Mouse (Mus musculus) ES-E14 (cell line): ENCODE measurements around the gene Ago4. TPM values are rescaled to one million over a fixed set of nuclear protein-coding genes. Genes with fewer than 3 reads are reported as not detected.

Experiments
- DNase-seq: peaks from one replicate; pipeline ENCODE4 v3.0.0-alpha.2; 2013; ENCODE audit warnings: low read depth, low spot score
- H3K27ac ChIP-seq: 2 replicates; pipeline ENCODE4 v1.5.1; 2012; ENCODE audit warnings: low read depth, mild to moderate bottlenecking, low read length, moderate library complexity, mixed read lengths; ENCODE audit not compliant: poor library complexity, insufficient read depth, severe bottlenecking
- H3K36me3 ChIP-seq: 2 replicates; pipeline ENCODE4 v1.6.1; 2012; ENCODE audit warnings: mild to moderate bottlenecking, low read length, moderate library complexity, mixed read lengths; ENCODE audit not compliant: control insufficient read depth, poor library complexity, insufficient read depth, severe bottlenecking
- H3K4me1 ChIP-seq, 2 experiments: fragments of 150-350 bp in 1 of 2; sonication (generic) in 1 of 2; 2 replicates each; pipeline ENCODE4 v1.6.1; 2012; ENCODE audit warnings: low read length in 2 of 2, mild to moderate bottlenecking in 1 of 2, mixed read lengths in 1 of 2; ENCODE audit not compliant: control insufficient read depth in 2 of 2, insufficient read depth in 2 of 2, poor library complexity in 1 of 2
- H3K4me3 ChIP-seq, 2 experiments: fragments of 150-350 bp in 1 of 2; sonication (generic) in 1 of 2; 2 replicates each; pipeline ENCODE4 v1.5.1; 2012; ENCODE audit warnings: low read length in 2 of 2, low read depth in 1 of 2, mild to moderate bottlenecking in 1 of 2, mixed read lengths in 1 of 2; ENCODE audit not compliant: insufficient read depth in 1 of 2, poor library complexity in 1 of 2, severe bottlenecking in 1 of 2
- H3K9ac ChIP-seq: 2 replicates; pipeline ENCODE4 v1.6.1; 2012; ENCODE audit warnings: low read depth, mild to moderate bottlenecking, low read length, mixed read lengths; ENCODE audit not compliant: poor library complexity, insufficient read depth, severe bottlenecking
- H3K9me3 ChIP-seq: fragments of 150-350 bp; sonication (generic); 2 replicates; pipeline ENCODE4 v1.6.1; 2012; ENCODE audit warnings: low read depth, mild to moderate bottlenecking, low read length; ENCODE audit not compliant: control insufficient read depth, insufficient read depth
- CHD2 ChIP-seq: IDR thresholded peaks from 2 replicates; pipeline ENCODE4 v1.6.1; 2014; ENCODE audit warnings: mild to moderate bottlenecking, low read depth, low read length, inconsistent platforms
- HCFC1 ChIP-seq: IDR thresholded peaks from 2 replicates; pipeline ENCODE4 v1.6.1; 2012; ENCODE audit warnings: low read length, inconsistent platforms, borderline replicate concordance; ENCODE audit not compliant: insufficient read depth
- MAFK ChIP-seq: IDR thresholded peaks from 2 replicates; pipeline ENCODE4 v1.6.1; 2014; ENCODE audit warnings: mild to moderate bottlenecking, low read depth, low read length, inconsistent platforms; ENCODE audit not compliant: insufficient read depth
- ZC3H11A ChIP-seq: IDR thresholded peaks from 2 replicates; pipeline ENCODE4 v1.6.1; 2012; ENCODE audit warnings: low read depth, mild to moderate bottlenecking, inconsistent platforms, low read length, borderline replicate concordance
- ZNF384 ChIP-seq: IDR thresholded peaks from 2 replicates; pipeline ENCODE4 v1.6.1; 2012; ENCODE audit warnings: low read depth, low read length, inconsistent platforms
- in situ Hi-C, 2 experiments: fragments of 600-800 bp; cut with MboI; formaldehyde crosslinking; loops; one replicate each; pipeline ENCODE4 v1.15.1; 2025; ENCODE audit warnings: low sequenced_read_pairs in 2 of 2, inconsistent platforms in 1 of 2; ENCODE audit not compliant: unreplicated experiment in 2 of 2
- total RNA-seq: library from RNA; depleted of rRNA; stranded (reverse); fragments of 300-350 nt; gene quantifications from 2 replicates; pipeline ENCODE4 v1.2.3, GENCODE M21; 2012

Ago4 gene
- total RNA-seq, 1 experiment: 0.18 TPM

DNA sequence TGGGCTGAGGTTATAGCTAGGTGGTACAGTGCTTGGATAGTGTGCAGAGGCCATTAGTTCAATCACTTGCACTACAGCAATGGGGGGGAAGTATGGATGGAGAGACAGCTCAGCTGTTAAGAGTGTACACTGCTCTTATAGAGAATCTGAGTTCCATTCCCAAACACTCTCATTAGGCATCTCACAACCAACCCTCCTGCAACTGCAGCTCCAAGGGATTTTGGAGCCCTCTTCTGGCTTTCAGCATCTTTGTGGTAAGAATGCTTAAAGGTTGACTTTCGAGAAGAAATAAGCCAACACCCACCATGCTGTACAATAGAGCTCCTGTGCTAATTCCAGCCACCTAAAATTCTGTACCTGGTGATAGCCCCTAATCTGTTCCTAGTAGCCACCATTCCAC, 47.1 kb downstream of the Ago4 start:
- no peaks in the 10 kb centered on the region for H3K9me3 ChIP-seq
- in situ Hi-C loops: no loop called here
- no peak overlapping the region for H3K9ac ChIP-seq
- no peak overlapping the region for H3K27ac ChIP-seq
- H3K36me3 ChIP-seq: no peaks in the 10 kb centered on the region
- no peak for DNase-seq
- no peak overlapping the region for H3K4me3 ChIP-seq
- TF ChIP-seq CHD2 (no peak), ZC3H11A (no peak), ZNF384 (no peak), MAFK (no peak), HCFC1 (no peak)
- no peaks in the 10 kb centered on the region for H3K4me1 ChIP-seq

DNA sequence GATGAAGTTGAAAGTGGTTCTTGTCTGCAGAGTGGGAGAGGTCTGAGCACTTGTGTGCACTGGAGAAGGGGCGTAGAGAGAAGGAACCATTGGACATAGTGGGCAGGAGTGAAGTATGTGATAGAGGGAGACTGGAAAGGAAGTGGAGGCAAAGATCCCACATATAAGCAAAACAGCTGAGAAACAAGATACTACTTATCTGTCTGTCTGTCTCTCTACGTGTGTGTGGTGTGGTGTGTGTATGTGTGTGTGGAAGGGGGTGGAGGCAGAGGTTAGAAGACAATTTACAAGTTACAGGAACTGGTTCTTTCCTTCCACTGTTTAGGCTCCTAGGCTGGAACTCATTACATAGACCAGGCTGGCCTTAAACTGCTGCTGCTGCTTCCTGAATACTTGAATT, 48.2 kb downstream of the Ago4 start:
- Histone ChIP-seq H3K4me1 (no peaks in the 10 kb centered on the region), H3K27ac (no peak overlapping the region), H3K9me3 (no peaks in the 10 kb centered on the region), H3K9ac (no peak overlapping the region), H3K4me3 (no peak overlapping the region), H3K36me3 (no peaks in the 10 kb centered on the region)
- DNase-seq: no peak
- no peak for TF ChIP-seq CHD2
- no peak for TF ChIP-seq HCFC1
- in situ Hi-C loops: no loop called here

DNA sequence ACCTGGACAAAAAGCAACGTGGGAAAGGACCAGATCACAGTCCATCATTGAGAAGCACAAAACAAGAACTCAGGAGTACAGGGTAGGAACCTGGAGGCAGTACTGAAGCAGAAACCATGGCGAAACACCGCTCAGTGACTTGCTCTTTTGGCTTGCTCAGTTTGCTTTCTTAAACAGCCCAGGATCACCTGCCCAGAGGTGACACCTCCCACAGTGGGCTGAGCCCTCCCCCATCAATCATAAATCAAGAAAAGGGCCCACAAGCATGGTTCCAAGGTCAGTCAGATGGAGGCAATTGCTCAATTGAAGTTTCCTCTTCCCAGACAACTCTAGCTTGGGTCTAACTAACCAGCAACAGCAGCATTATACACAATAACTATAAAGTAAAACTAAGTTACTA, 49.4 kb downstream of the Ago4 start:
- no peaks in the 10 kb centered on the region for H3K9me3 ChIP-seq
- TF ChIP-seq HCFC1 (no peak), CHD2 (no peak), ZC3H11A (no peak), ZNF384 (no peak), MAFK (no peak)
- in situ Hi-C loops: no loop called here

DNA sequence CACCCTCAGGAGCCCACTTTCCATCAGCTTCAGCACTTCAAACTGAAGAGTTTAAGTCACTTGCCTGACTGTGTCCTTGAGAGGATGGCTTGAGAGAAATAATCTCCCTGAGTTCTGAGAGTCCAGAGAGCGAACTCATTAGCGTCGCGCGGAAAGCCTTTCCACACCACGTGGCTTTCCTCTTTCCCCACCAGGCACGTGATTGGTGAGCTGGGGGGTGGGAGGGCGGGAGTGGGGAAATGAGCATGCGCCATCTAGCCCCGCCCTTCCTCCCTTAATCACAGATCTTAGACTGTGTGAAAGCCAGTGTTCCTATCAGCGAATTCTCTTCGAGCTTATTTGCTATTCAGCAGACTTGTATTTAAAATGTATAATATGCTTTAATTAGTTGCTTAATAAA, 50.3 kb downstream of the Ago4 start:
- no peak overlapping the region for H3K4me3 ChIP-seq
- no peaks in the 10 kb centered on the region for H3K9me3 ChIP-seq
- no peak for DNase-seq
- in situ Hi-C loops: no loop called here
- TF ChIP-seq ZC3H11A (no peak), ZNF384 (no peak), MAFK (no peak), HCFC1 (no peak), CHD2 (no peak)
- H3K9ac ChIP-seq: no peak overlapping the region
- no peak overlapping the region for H3K27ac ChIP-seq
- no peaks in the 10 kb centered on the region for H3K36me3 ChIP-seq
- peaks cover 3% of the 10 kb centered on the region in 2 experiments; a peak in 3 of 4 replicates for H3K4me1 ChIP-seq

More for the DNA sequence above, 49.4 kb downstream of the Ago4 start:
- Histone ChIP-seq H3K4me3 (no peak overlapping the region), H3K36me3 (no peaks in the 10 kb centered on the region), H3K9ac (no peak overlapping the region), H3K4me1 (peaks cover 3% of the 10 kb centered on the region in 2 experiments; a peak in 3 of 4 replicates), H3K27ac (no peak overlapping the region)
- no peak for DNase-seq

DNA sequence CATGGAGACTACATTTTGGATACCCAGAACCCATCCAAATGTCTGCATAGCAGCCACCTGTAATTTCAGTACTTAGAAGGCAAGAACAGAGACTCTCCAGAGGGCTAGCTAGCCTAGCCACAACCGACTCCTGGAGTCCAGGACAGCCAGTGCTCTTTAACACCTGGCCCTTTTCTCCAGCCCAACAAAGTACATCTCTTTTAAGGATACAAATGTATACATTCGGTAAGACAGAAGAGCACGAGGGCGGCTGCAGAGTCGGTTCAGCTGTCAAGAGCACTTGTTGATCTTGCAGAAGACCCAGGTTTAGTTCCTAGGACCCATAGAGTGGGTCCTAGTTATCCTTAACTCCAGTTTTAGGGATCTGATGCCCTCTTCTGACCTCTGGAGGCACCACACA, 51.8 kb downstream of the Ago4 start:
- DNase-seq: no peak
- no peak overlapping the region for H3K4me3 ChIP-seq

More for the DNA sequence above, 51.8 kb downstream of the Ago4 start:
- no peak for TF ChIP-seq ZNF384
- no peak for TF ChIP-seq HCFC1
- no peak for TF ChIP-seq MAFK
- no peak for TF ChIP-seq ZC3H11A
- no peak for TF ChIP-seq CHD2
- in situ Hi-C loops: no loop called here
- no peak overlapping the region for H3K9ac ChIP-seq
- no peak overlapping the region for H3K27ac ChIP-seq
- no peaks in the 10 kb centered on the region for H3K36me3 ChIP-seq
- H3K9me3 ChIP-seq: no peaks in the 10 kb centered on the region
- H3K4me1 ChIP-seq: peaks cover 3% of the 10 kb centered on the region in 2 experiments; a peak in 3 of 4 replicates
